Mouse (Mus musculus) cerebellum, adult 2 months (tissue): ENCODE measurements around the gene Pet117.

Experiments used
- CTCF ChIP-seq: fragments of 200-500 bp; IDR thresholded peaks from 2 replicates; pipeline ENCODE4 v1.5.1; 2011; ENCODE audit warnings: low read depth, mild to moderate bottlenecking, control low read depth, low read length, moderate library complexity, borderline replicate concordance; ENCODE audit not compliant: insufficient read depth
- POLR2A ChIP-seq: fragments of 200-500 bp; IDR thresholded peaks from 2 replicates; pipeline ENCODE4 v1.6.1; 2011; ENCODE audit warnings: low read length, control low read depth, borderline replicate concordance; ENCODE audit not compliant: insufficient read depth

DNA sequence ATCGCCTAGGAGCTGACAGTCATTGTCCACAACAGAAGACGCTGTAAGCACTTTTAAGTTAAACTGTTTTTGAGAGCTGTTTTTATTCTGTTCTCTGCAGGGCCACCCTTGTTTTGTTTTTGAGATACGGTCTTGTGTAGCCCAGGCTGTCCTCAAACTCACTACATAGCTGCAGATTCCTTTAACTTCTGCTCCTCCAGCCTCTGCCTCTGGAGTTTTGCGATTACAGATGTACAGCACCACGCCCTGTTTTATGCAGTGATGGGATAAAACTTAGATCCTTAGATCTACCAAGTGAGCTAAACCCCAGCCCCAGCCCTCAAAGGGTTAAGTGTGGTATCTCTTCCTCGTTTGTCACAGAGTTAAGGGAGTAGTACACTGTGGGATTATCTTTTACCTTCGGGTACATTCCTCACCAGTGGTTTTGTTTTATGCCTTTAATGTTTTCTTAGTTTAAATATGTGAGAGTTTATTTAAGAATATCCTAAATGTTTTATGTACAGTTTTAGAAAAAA lies 13.9 kb downstream of the Pet117 start:
- TF ChIP-seq POLR2A, result no peak
- TF ChIP-seq CTCF, result no peak
